ENCODE assay signal across 9 mouse cellular contexts in genomic region chr4:120267683-120268082, GRCm38 (mm10). TPM values are rescaled to one million over a fixed set of nuclear protein-coding genes. Genes with fewer than 3 reads are reported as not detected.
DNase-seq lines count a peak whose midpoint lies in the region; ATAC-seq and TF ChIP-seq lines count a peak whose summit lies in the region.
"Had no signal": no experiment of that assay in that cellular context is flagged by ENCODE, and none has a peak within 500 bp of the region (broad histone marks: within the 10 kb centered on the region; RNA-seq: fewer than 3 reads in every experiment).

No protein-coding gene starts in this region.

- peaks cover 26% of the 10 kb centered on the region for H3K4me1 ChIP-seq in lung, embryonic 16.5 days (replicated peaks; ENCODE audit: control insufficient read depth, insufficient read depth, low read length)
- peaks cover 82% of the 10 kb centered on the region for H3K4me1 ChIP-seq in forebrain, embryonic 16.5 days (replicated peaks; ENCODE audit: control insufficient read depth, insufficient read depth, low read length)
- H3K4me1 ChIP-seq in limb, embryonic 14.5 days (ENCODE audit: control insufficient read depth, insufficient read depth, low read length) = peaks cover 10% of the 10 kb centered on the region
- peaks cover 22% of the 10 kb centered on the region for H3K4me1 ChIP-seq in stomach, embryonic 14.5 days (ENCODE audit: control insufficient read depth, insufficient read depth, low read length)
- H3K4me1 ChIP-seq in kidney, adult 2 months (ENCODE audit: control insufficient read depth, insufficient read depth, low read length) = no peaks in the 10 kb centered on the region

- WGBS in lung, embryonic 16.5 days = 10% methylated on average over 25 of the region's 25 CpGs
- WGBS in forebrain, embryonic 16.5 days = 20% methylated on average over 25 of the region's 25 CpGs
- 10% methylated on average over 15 of the region's 25 CpGs for WGBS in limb, embryonic 14.5 days
- 7% methylated on average over 25 of the region's 25 CpGs for WGBS in stomach, embryonic 14.5 days
- WGBS in kidney, adult 2 months = 10% methylated on average over 25 of the region's 25 CpGs

- H3K9me3 ChIP-seq in lung, embryonic 16.5 days (ENCODE audit: control insufficient read depth, low read length) = no peaks in the 10 kb centered on the region
- H3K9me3 ChIP-seq in forebrain, embryonic 16.5 days (ENCODE audit: control insufficient read depth, low read length) = no peaks in the 10 kb centered on the region
- H3K9me3 ChIP-seq in limb, embryonic 14.5 days (ENCODE audit: control insufficient read depth, low read length) = no peaks in the 10 kb centered on the region
- no peaks in the 10 kb centered on the region for H3K9me3 ChIP-seq in stomach, embryonic 14.5 days (ENCODE audit: control insufficient read depth, low read depth, low read length)

- no peak for TF ChIP-seq CTCF in kidney, adult 2 months (conservative IDR thresholded peaks at IDR 0.05; ENCODE audit: insufficient read depth, insufficient read length, low read depth, low read length)

- H3K27me3 ChIP-seq in lung, embryonic 16.5 days (ENCODE audit: control insufficient read depth, insufficient read depth, low read depth, low read length) = peaks cover 65% of the 10 kb centered on the region
- H3K27me3 ChIP-seq in forebrain, embryonic 16.5 days (replicated peaks; ENCODE audit: control insufficient read depth, insufficient read depth, low read length) = peaks cover 4% of the 10 kb centered on the region; the same call in 1 of the 2 replicates
- peaks cover 67% of the 10 kb centered on the region for H3K27me3 ChIP-seq in limb, embryonic 14.5 days (ENCODE audit: control insufficient read depth, insufficient read depth, low read length)
- peaks cover 48% of the 10 kb centered on the region for H3K27me3 ChIP-seq in stomach, embryonic 14.5 days (ENCODE audit: control insufficient read depth, insufficient read depth, low read length)
- 0 out of 2 replicates have a peak, but pooled peaks cover 2% of the 10 kb centered on the region for H3K27me3 ChIP-seq in kidney, adult 2 months (replicated peaks; ENCODE audit: control insufficient read depth, insufficient read depth, low read length)
- H3K27me3 ChIP-seq: Patski had no signal

- H3K9ac ChIP-seq in lung, embryonic 16.5 days (ENCODE audit: low read length) = peak overlapping the region; percentile 58
- H3K9ac ChIP-seq in forebrain, embryonic 16.5 days (replicated peaks; ENCODE audit: low read depth, low read length) = peak overlapping the region; percentile 56
- peak overlapping the region; percentile 40 for H3K9ac ChIP-seq in limb, embryonic 14.5 days (ENCODE audit: low read depth, low read length, severe bottlenecking)
- peak overlapping the region; percentile 28; the same call in 1 of the 2 replicates for H3K9ac ChIP-seq in stomach, embryonic 14.5 days (replicated peaks; ENCODE audit: low read depth, low read length)

- peak; percentile 29 for ATAC-seq in lung, embryonic 16.5 days (ENCODE audit: low read depth)
- ATAC-seq in forebrain, embryonic 16.5 days = no peak
- ATAC-seq in limb, embryonic 14.5 days (ENCODE audit: low FRiP score, low read depth) = peak; percentile 16; the same call in 1 of the 2 replicates
- no peak for ATAC-seq in stomach, embryonic 14.5 days (ENCODE audit: insufficient number of reproducible peaks, insufficient read depth, low FRiP score, low read depth)
- ATAC-seq: Patski had no signal

- TF ChIP-seq POLR2A in limb, embryonic 14.5 days (IDR thresholded peaks at IDR 0.05; ENCODE audit: borderline replicate concordance, extremely low read depth, insufficient read depth, insufficient read length) = no peak
- no peak for TF ChIP-seq POLR2A in kidney, adult 2 months (IDR thresholded peaks at IDR 0.05; ENCODE audit: low read depth, low read length)

- H3K4me2 ChIP-seq in lung, embryonic 16.5 days (ENCODE audit: low read depth, low read length) = peak overlapping the region; percentile 75
- H3K4me2 ChIP-seq in forebrain, embryonic 16.5 days (ENCODE audit: low read length) = peak overlapping the region; percentile 48
- peak overlapping the region; percentile 77 for H3K4me2 ChIP-seq in limb, embryonic 14.5 days (replicated peaks; ENCODE audit: low read depth, low read length, severe bottlenecking)
- H3K4me2 ChIP-seq in stomach, embryonic 14.5 days (replicated peaks; ENCODE audit: low read depth, low read length) = peak overlapping the region; percentile 70

- no peak for DNase-seq in lung, postnatal 4 days
- DNase-seq in limb, embryonic 14.5 days (ENCODE audit: low spot score) = no peak
- DNase-seq in left cerebral cortex, adult 11 months (ENCODE audit: low spot score) = no peak
- DNase-seq in right cerebral cortex, adult 18-20 months = no peak
- DNase-seq in kidney, adult 2 months = no peak

- no peaks in the 10 kb centered on the region for H3K36me3 ChIP-seq in lung, embryonic 16.5 days (ENCODE audit: control insufficient read depth, insufficient read depth, low read length)
- H3K36me3 ChIP-seq in forebrain, embryonic 16.5 days (ENCODE audit: control insufficient read depth, insufficient read depth) = no peaks in the 10 kb centered on the region
- H3K36me3 ChIP-seq in limb, embryonic 14.5 days (ENCODE audit: control insufficient read depth, insufficient read depth, low read length) = no peaks in the 10 kb centered on the region
- no peaks in the 10 kb centered on the region for H3K36me3 ChIP-seq in stomach, embryonic 14.5 days (ENCODE audit: control insufficient read depth, insufficient read depth, low read length)
- H3K36me3 ChIP-seq in kidney, adult 2 months (ENCODE audit: control insufficient read depth, insufficient read depth, low read length) = no peaks in the 10 kb centered on the region

- peak overlapping the region; percentile 49 for H3K4me3 ChIP-seq in lung, embryonic 16.5 days (ENCODE audit: low read length)
- peak overlapping the region; percentile 24; the same call in 1 of the 2 replicates for H3K4me3 ChIP-seq in forebrain, embryonic 16.5 days (replicated peaks; ENCODE audit: low read length)
- peak overlapping the region; percentile 43 for H3K4me3 ChIP-seq in limb, embryonic 14.5 days (replicated peaks; ENCODE audit: low read length)
- peak overlapping the region; percentile 31 for H3K4me3 ChIP-seq in stomach, embryonic 14.5 days (ENCODE audit: low read depth, low read length)
- H3K4me3 ChIP-seq in kidney, adult 2 months (ENCODE audit: insufficient read depth, low read depth, low read length) = no peak overlapping the region

- no peak overlapping the region for H3K27ac ChIP-seq in lung, embryonic 16.5 days (ENCODE audit: low read length)
- no peak overlapping the region; the same call in 1 of the 2 replicates for H3K27ac ChIP-seq in forebrain, embryonic 16.5 days (ENCODE audit: low read length)
- no peak overlapping the region for H3K27ac ChIP-seq in limb, embryonic 14.5 days (replicated peaks; ENCODE audit: low read depth, low read length)
- H3K27ac ChIP-seq in stomach, embryonic 14.5 days (ENCODE audit: low read length) = no peak overlapping the region
- no peak overlapping the region for H3K27ac ChIP-seq in kidney, adult 2 months (ENCODE audit: insufficient read depth, low read depth, low read length)

RNA-seq across cellular contexts. Expression of gene Foxo6, which starts 19.5 kb away (rescaled TPM):
- polyA plus RNA-seq in lung, embryonic 16.5 days (2015; fragmentation: Nextera tagmentation; extraction: Ambion mirVana) = 0.15 and 0.24 TPM in 2 replicates
- 3.6 and 3.7 TPM in 2 replicates for polyA plus RNA-seq in forebrain, embryonic 16.5 days (2015; fragmentation: Nextera tagmentation; extraction: Ambion mirVana)
- polyA plus RNA-seq in limb, embryonic 14.5 days (2012; rRNA removed) = 2.0 and 2.8 TPM in 2 replicates
- polyA plus RNA-seq in limb, embryonic 14.5 days (2014; fragmentation: Nextera tagmentation; extraction: Ambion mirVana) = 0.29 and 0.48 TPM in 2 replicates
- 0.12 and 0.38 TPM in 2 replicates for polyA plus RNA-seq in stomach, embryonic 14.5 days (2014; fragmentation: Nextera tagmentation; extraction: Ambion mirVana)
- polyA plus RNA-seq in kidney, adult 2 months (2012; rRNA removed) = 0.41 and 0.61 TPM in 2 replicates

Comparison
In these comparisons a context has a peak if more than half of its experiments do, and no peak if none do; other contexts are left out.
1. ATAC-seq: peak in lung, embryonic 16.5 days (single experiment) and limb, embryonic 14.5 days (single experiment); none in forebrain, embryonic 16.5 days (single experiment) and stomach, embryonic 14.5 days (single experiment).
2. Peak in every context shown above with its lines, with median percentiles within 50 percentile points of each other: H3K4me2 ChIP-seq and H3K9ac ChIP-seq.